Mouse (Mus musculus): ENCODE data around the gene Trim25.

Trim25 gene

DNA sequence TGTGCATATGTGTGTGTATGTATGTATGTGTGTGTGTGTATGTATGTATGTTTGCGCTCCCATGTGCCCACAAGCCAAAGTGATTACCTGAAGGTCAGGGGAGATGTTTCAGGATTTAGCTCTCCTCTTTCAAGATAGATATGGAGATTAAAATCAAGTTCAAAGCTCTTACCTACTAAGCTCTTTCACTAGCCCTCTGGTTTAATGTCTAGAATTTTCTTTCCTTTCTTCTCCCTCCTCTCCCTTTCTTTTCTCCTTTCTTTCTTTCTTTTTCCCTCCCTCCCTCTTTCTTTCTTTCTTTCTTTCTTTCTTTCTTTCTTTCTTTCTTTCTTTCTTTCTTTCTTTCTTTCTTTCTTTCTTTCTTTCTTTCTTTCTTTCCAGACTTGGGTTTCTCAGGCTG, 67.6 kb downstream of the Trim25 start, which contains the start of gene Dgke:
Gene Dgke (minus strand): TSS at position 101 of the 400 bp plus-strand sequence.
- peak in 1 of 2 experiments; percentile 3 for DNase-seq

DNA sequence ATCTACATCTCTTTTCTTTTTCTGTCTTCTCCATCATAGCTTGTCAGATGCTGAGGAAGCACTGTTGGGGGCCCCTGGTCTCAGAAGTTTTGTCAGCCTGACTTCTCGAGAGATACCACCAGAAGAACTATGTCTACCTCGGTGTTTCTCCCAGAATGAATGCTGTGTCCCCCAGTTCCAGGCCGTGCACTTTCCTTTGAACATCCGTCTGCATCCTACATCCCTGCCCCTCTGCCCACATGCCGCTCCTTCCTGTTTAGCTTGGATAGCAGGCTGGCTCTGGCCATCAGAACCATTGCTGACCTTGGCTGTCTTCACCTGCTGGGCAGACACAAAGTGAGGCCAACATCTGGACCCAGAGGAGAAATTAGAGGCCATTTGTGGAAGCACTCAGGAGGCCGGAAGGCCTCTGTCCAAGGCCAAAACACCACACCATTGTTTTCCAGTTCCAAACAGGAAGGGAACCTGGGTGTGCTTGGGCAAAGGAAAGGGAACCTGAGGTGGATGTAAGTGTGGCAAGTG, 68.2 kb downstream of the Trim25 start:
- peak; percentile 44 to 50 for DNase-seq

DNA sequence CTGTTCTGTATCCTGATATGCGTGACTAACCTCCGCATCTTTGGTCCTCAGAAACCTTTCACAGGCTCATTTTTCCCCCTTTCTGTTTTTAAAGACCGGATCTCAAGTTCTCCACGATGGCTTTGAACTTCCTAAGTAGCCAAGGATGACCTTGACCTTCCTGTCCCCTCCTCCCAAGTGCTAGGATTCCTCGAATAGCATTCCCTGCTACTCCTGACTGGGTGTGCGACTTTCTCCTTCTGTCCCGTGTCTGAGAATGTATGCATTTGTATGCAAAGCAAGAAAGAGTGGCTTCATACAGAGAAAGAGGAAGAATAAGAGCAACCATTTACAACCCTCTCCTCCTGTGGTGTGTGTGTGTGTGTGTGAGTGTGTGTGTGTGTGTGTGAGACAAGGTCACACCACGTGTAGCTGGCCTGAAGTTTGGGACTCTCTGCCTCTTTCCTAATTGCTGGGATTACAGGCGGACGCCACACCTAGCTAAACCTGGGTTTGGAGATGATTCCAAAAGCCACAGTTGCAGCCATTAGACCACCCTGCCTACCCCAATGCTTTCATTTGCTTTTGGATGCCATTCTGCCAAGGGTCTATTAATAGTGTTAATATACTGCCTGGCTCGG, 68.8 kb downstream of the Trim25 start:
- peak; percentile 25 to 29 for DNase-seq

DNA sequence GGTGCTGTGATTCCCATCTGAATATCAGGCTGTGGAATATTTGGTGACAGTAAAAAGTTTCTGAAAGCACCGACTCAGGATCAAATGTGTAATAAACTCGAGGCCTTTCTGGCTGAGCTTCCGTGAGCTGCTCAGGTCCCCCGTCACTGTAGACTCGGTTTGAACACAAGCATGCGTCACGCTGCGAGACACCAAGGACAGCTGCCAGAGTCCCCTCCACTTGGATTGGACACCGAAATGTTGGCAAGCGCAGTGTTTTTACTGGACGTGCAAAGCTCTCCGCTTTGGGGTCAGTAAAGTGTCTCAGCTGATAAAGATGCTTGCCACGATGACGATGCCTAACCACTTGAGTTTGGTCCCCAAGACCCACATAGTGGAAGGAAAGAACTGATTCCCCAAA, 69.5 kb downstream of the Trim25 start:
- DNase-seq: peak; percentile 33 to 34

DNA sequence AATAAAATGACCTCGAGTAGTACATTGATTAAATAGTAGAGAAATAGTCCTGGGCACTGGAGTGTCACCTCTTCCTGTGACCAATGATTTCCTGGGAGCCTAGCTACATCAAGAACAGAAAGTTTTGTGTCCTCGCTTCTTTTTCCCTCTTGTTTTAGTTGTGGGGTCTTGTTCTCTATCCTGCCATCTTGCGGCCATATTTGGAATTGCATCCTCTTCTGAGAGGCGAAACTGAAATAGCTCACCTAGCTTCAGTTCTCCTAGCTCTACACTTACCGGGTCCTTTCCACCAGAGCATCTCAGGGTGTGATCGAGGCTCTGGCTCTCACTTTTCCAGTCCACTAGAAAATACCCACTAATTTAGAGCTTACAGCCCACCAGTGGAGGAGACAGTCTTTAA, 70.1 kb downstream of the Trim25 start:
- peak; percentile 77 to 84 for DNase-seq
